Mouse (Mus musculus) ES-CJ7 (cell line): Measurements from ENCODE around the gene 1700001C19Rik.

Experiments used
- DNase-seq: peaks from one replicate; pipeline ENCODE4 v3.0.0; 2011; ENCODE audit warnings: low read depth, low spot score

The 1700001C19Rik gene

DNA sequence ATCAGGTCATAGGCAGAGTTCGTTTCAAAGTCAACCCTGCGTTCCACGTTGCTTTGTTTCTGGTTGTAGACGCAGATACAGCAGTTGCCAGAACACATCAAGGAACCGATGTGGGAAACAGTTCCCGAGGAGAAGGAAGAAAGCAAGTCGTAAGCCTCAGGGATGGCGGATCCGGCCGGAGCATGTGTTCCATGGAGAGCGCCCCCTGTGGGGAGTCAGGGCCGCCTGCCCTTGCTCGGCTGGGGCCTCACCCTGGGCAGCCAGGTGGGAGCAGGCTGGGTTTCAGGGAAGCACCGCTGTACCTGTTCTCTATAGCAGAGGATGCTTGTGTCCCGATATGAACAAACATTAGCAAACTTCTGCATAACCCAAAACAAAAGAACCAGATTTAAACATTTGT, 59.0 kb downstream of the 1700001C19Rik start:
- DNase-seq, result peak; percentile 48

- no peak for DNase-seq
Measured at GRCm38 (mm10) chr17:47376779-47377280, 60.3 kb downstream of the 1700001C19Rik start.

DNA sequence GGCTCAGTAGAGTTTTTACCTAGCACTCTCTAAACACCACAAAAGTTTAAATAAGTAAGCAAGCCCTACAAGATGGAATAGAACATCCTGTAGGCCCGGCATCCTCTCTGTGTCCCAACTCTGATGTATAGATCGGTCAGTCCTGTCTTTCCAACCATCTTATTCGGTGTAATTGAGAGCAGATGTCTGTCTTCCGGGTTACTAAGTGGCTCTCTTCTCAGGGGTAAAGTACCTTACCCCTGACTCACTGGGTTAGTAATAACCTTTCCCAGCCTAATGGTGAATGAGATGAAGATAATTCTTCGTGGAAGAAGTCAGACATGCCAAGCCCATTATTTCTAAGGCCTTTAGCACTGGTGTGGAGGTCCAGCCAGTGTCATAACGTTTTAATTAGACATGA, 63.2 kb downstream of the 1700001C19Rik start:
- no peak for DNase-seq

DNA sequence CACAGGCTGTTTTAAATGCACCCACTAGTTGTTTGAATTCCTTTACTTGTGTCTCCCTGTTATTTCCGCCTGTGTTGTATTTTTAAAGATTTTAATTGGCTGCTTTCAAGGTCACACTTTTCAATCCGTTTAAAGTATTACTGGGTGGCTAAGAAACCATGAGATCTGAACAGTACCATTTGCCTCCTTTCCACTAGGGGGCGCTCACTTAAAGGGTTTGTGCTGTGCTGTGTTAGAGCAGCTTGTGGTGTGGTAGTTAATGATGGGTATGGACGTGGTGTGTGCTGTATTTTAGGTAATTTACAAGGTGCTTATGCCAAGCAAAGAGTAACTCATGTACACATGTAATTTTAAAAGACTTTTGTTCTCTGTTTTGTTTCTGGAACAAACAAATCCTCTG, 65.7 kb downstream of the 1700001C19Rik start:
- DNase-seq, result peak; percentile 86

DNA sequence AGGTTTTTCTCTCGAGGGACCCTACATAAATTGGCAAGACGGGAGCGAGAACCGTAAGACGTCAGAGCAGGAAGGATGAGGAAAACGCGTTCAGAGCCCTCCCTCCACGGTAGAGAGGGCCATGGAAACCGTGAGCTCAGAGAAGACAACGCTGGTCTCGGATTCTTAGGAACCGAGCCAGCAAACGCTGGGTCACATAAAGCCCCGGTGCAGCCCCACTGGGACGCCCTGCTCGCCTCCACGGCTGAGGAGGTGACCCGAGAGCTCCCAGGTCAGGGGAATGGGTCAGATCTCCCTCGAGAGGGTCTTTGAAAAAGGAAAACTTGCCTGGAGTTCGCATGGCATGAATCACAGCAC, 68.1 kb downstream of the 1700001C19Rik start:
- no peak for DNase-seq

- DNase-seq, result peak; percentile 95
Measured at GRCm38 (mm10) chr17:47368401-47369086, 68.6 kb downstream of the 1700001C19Rik start, which contains the start of gene Mrps10. TSS of gene Mrps10 (plus strand) at chr17:47368887.
